Mouse (Mus musculus) embryonic facial prominence, embryonic 15.5 days (tissue): ENCODE data around the gene Olfr1046. TPM values are rescaled to one million over a fixed set of nuclear protein-coding genes. Genes with fewer than 3 reads are reported as not detected.

Source experiments
- polyA plus RNA-seq: library from polyadenylated mRNA; unstranded; fragments of >200 nt; fragmentation: Nextera tagmentation; extraction: Ambion mirVana; gene quantifications from 2 replicates; pipeline ENCODE4 v1.2.1, GENCODE M21; 2015

The Olfr1046 gene
- polyA plus RNA-seq, 1 experiment from 2014 or later, result 0.52 TPM

Other genes starting within 250 kb of the Olfr1046 start
- gene Olfr1029, start 245.4 kb downstream of the Olfr1046 start, polyA plus RNA-seq, result 0.08 and 0.17 TPM in 2 replicates
- 0.11 and 0.12 TPM in 2 replicates for gene Olfr1030, start 240.0 kb downstream of the Olfr1046 start, polyA plus RNA-seq
- 0.37 and 0.39 TPM in 2 replicates for gene Olfr1031, start 229.0 kb downstream of the Olfr1046 start, polyA plus RNA-seq
- gene Olfr1032, start 213.8 kb downstream of the Olfr1046 start, polyA plus RNA-seq, result 0.27 TPM in 1 of 2 replicates, not detected in the other
- 0.14 and 0.79 TPM in 2 replicates for gene Olfr1033, start 198.7 kb downstream of the Olfr1046 start, polyA plus RNA-seq
- 0.04 and 0.09 TPM in 2 replicates for gene Olfr1034, start 173.5 kb downstream of the Olfr1046 start, polyA plus RNA-seq
- gene Olfr1036, start 145.3 kb downstream of the Olfr1046 start, polyA plus RNA-seq, result not detected in 2 replicates
- gene Olfr1037, start 131.9 kb downstream of the Olfr1046 start, polyA plus RNA-seq, result 0.14 TPM in 1 of 2 replicates, not detected in the other
- gene Olfr1039, start 83.4 kb downstream of the Olfr1046 start, polyA plus RNA-seq, result 0.05 TPM in 1 of 2 replicates, not detected in the other
- gene Olfr1040, start 72.6 kb downstream of the Olfr1046 start, polyA plus RNA-seq, result not detected in 2 replicates
- gene Olfr1042, start 57.5 kb downstream of the Olfr1046 start, polyA plus RNA-seq, result not detected in 2 replicates
- not detected in 2 replicates for gene Olfr1043, start 51.8 kb downstream of the Olfr1046 start, polyA plus RNA-seq
- 0.24 TPM in 2 replicates for gene Olfr1044, start 41.5 kb downstream of the Olfr1046 start, polyA plus RNA-seq
- gene Olfr52, start 33.6 kb downstream of the Olfr1046 start, polyA plus RNA-seq, result 0.20 TPM in 1 of 2 replicates, not detected in the other
- gene Olfr1045, start 16.3 kb downstream of the Olfr1046 start, polyA plus RNA-seq, result 0.09 TPM in 1 of 2 replicates, not detected in the other
- 0.24 and 0.56 TPM in 2 replicates for gene Olfr1047, start 12.1 kb upstream of the Olfr1046 start, polyA plus RNA-seq
- 0.20 TPM in 1 of 2 replicates, not detected in the other for gene Olfr1048, start 21.0 kb upstream of the Olfr1046 start, polyA plus RNA-seq
- not detected in 2 replicates for gene Olfr1049, start 39.0 kb upstream of the Olfr1046 start, polyA plus RNA-seq
- gene Olfr1051, start 59.8 kb upstream of the Olfr1046 start, polyA plus RNA-seq, result not detected in 2 replicates
- 0.12 and 0.23 TPM in 2 replicates for gene Olfr1052, start 73.1 kb upstream of the Olfr1046 start, polyA plus RNA-seq
- gene Olfr1053, start 96.0 kb upstream of the Olfr1046 start, polyA plus RNA-seq, result not detected in 2 replicates
- 0.29 and 0.38 TPM in 2 replicates for gene Olfr1054, start 116.1 kb upstream of the Olfr1046 start, polyA plus RNA-seq
- not detected in 2 replicates for gene Olfr1055, start 131.0 kb upstream of the Olfr1046 start, polyA plus RNA-seq
- gene Olfr1056, start 143.2 kb upstream of the Olfr1046 start, polyA plus RNA-seq, result 0.44 TPM in 1 of 2 replicates, not detected in the other
- 0.05 TPM in 1 of 2 replicates, not detected in the other for gene Olfr1057, start 159.1 kb upstream of the Olfr1046 start, polyA plus RNA-seq
- gene Olfr1058, start 169.2 kb upstream of the Olfr1046 start, polyA plus RNA-seq, result 0.22 and 0.98 TPM in 2 replicates
- not detected in 2 replicates for gene Olfr1061, start 194.7 kb upstream of the Olfr1046 start, polyA plus RNA-seq
- gene Olfr1062, start 207.4 kb upstream of the Olfr1046 start, polyA plus RNA-seq, result 0.05 TPM in 1 of 2 replicates, not detected in the other
- gene Olfr1065, start 231.3 kb upstream of the Olfr1046 start, polyA plus RNA-seq, result 0.09 and 0.29 TPM in 2 replicates
- gene Olfr1066, start 237.0 kb upstream of the Olfr1046 start, polyA plus RNA-seq, result not detected in 2 replicates